Mouse (Mus musculus) limb, embryonic 14.5 days (tissue): ENCODE data around the gene Vsir. TPM values are rescaled to one million over a fixed set of nuclear protein-coding genes. Genes with fewer than 3 reads are reported as not detected.

Experiments used
- ATAC-seq: fragments of 200-750 bp; cut with Nextera tagmentation; 2 replicates; pipeline ENCODE4 v1.8.0; 2017; ENCODE audit warnings: low read depth, moderate number of reproducible peaks, moderate TSS enrichment; ENCODE audit not compliant: low FRiP score
- DNase-seq: peaks from one replicate; pipeline ENCODE4 v3.0.0-alpha.2; 2015; ENCODE audit warnings: low spot score
- H3K27ac ChIP-seq: fragments of 300-500 bp; sonication (generic); replicated peaks from 2 replicates; pipeline ENCODE4 v1.5.1; 2014; ENCODE audit warnings: low read depth, mild to moderate bottlenecking, low read length, moderate library complexity, mixed read lengths
- H3K27me3 ChIP-seq: fragments of 300-500 bp; sonication (generic); 2 replicates; pipeline ENCODE4 v1.6.1; 2014; ENCODE audit warnings: low read length, mixed read lengths; ENCODE audit not compliant: control insufficient read depth, insufficient read depth
- H3K36me3 ChIP-seq: fragments of 300-500 bp; sonication (generic); 2 replicates; pipeline ENCODE4 v1.6.1; 2014; ENCODE audit warnings: mild to moderate bottlenecking, low read length, moderate library complexity, mixed read lengths; ENCODE audit not compliant: control insufficient read depth, insufficient read depth
- H3K4me1 ChIP-seq: fragments of 300-500 bp; sonication (generic); 2 replicates; pipeline ENCODE4 v1.6.1; 2014; ENCODE audit warnings: antibody characterized with exemption, low read length, mixed read lengths; ENCODE audit not compliant: control insufficient read depth, insufficient read depth
- H3K4me2 ChIP-seq: fragments of 300-500 bp; sonication (generic); replicated peaks from 2 replicates; pipeline ENCODE4 v1.6.1; 2014; ENCODE audit warnings: low read depth, mild to moderate bottlenecking, low read length, moderate library complexity; ENCODE audit not compliant: severe bottlenecking
- H3K4me3 ChIP-seq: fragments of 300-500 bp; sonication (generic); replicated peaks from 2 replicates; pipeline ENCODE4 v1.5.1; 2014; ENCODE audit warnings: low read length
- H3K9ac ChIP-seq: fragments of 300-500 bp; sonication (generic); 2 replicates; pipeline ENCODE4 v1.6.1; 2014; ENCODE audit warnings: mild to moderate bottlenecking, low read depth, low read length, moderate library complexity; ENCODE audit not compliant: severe bottlenecking
- H3K9me3 ChIP-seq: fragments of 300-500 bp; sonication (generic); 2 replicates; pipeline ENCODE4 v1.6.1; 2016; ENCODE audit warnings: low read length; ENCODE audit not compliant: control insufficient read depth
- POLR2A ChIP-seq: fragments of 200-500 bp; IDR thresholded peaks from 2 replicates; pipeline ENCODE4 v1.8.0; 2012; ENCODE audit warnings: inconsistent platforms, mild to moderate bottlenecking, moderate library complexity, borderline replicate concordance; ENCODE audit not compliant: insufficient read depth, insufficient read length; ENCODE audit errors: extremely low read depth
- WGBS: fragments of 180-500 bp; shearing (Covaris S2); extraction: QIAGEN DNeasy Blood & Tissue Kit; methylation state at CpG from one replicate; pipeline ENCODE4 v1.1.7; 2014; 5-methylcytosine and 5-hydroxymethylcytosine counted together
- polyA plus RNA-seq, 2 experiments: library from polyadenylated mRNA; depleted of rRNA in 1 of 2; stranded (reverse) in 1 of 2; unstranded in 1 of 2; fragments of >200 nt; fragmentation: Nextera tagmentation in 1 of 2; extraction: Ambion mirVana in 1 of 2; gene quantifications; 2 replicates each; pipeline versions ENCODE4 v1.2.1 to v1.2.3; 2012 to 2014

The Vsir gene
- polyA plus RNA-seq (2012; rRNA removed) (9.4 and 11.5 TPM in 2 replicates), polyA plus RNA-seq (2014; fragmentation: Nextera tagmentation; extraction: Ambion mirVana) (4.0 and 5.0 TPM in 2 replicates)

- H3K9ac ChIP-seq = peak within 1 kb of the TSS; percentile 52
- peak within 1 kb of the TSS; percentile 46 for H3K4me2 ChIP-seq
- peak; percentile 67 for DNase-seq
- H3K27me3 ChIP-seq = no peaks in the 10 kb centered on the region
- H3K27ac ChIP-seq = no peak within 1 kb of the TSS
- ATAC-seq = no peak
- no peaks in the 10 kb centered on the region for H3K36me3 ChIP-seq
- whole genome bisulfite sequencing = 4% methylated on average over 37 of the region's 37 CpGs
- peaks cover 39% of the 10 kb centered on the region for H3K4me1 ChIP-seq
- no peak for TF ChIP-seq POLR2A
- no peaks in the 10 kb centered on the region for H3K9me3 ChIP-seq
- H3K4me3 ChIP-seq = peak within 1 kb of the TSS; percentile 29
Measured at GRCm38 (mm10) chr10:60346701-60347405, at the start of gene Vsir. Vsir (plus strand) TSS chr10:60346851.

GRCm38 (mm10) chr10:60299636-60300035 lies 47.0 kb upstream of the Vsir start:
- WGBS = 92% methylated on average over 12 of the region's 12 CpGs
- ATAC-seq = no peak
- no peak for TF ChIP-seq POLR2A
- H3K36me3 ChIP-seq = peaks cover 82% of the 10 kb centered on the region
- H3K4me2 ChIP-seq = no peak overlapping the region
- no peak overlapping the region for H3K27ac ChIP-seq
- H3K27me3 ChIP-seq = no peaks in the 10 kb centered on the region
- no peak overlapping the region for H3K9ac ChIP-seq
- H3K4me3 ChIP-seq = no peak overlapping the region
- DNase-seq = no peak
- H3K4me1 ChIP-seq = no peaks in the 10 kb centered on the region
- no peaks in the 10 kb centered on the region for H3K9me3 ChIP-seq

DNA sequence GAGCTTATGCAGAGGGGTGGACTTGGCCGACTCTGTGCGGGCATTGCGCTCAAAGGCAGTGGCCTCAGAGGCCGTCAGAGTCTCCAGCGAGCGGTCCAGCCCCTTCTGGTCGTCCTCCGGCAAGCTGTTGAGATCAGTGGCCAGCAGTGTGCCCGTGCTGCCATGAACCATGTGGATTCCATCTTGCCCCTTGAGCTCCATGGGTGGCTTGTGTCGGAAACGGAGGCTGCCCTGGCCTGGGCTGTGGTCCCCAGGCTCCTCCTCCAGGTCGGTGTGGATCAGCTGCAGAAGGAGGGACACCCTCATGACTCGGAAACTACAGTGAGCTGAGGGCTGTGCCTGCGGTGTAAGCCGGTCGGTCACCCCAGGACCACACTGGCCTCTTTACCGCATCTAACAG lies 43.2 kb upstream of the Vsir start:
- WGBS = 93% methylated on average over 15 of the region's 17 CpGs

GRCm38 (mm10) chr10:60304854-60305628 lies 41.6 kb upstream of the Vsir start:
- no peak overlapping the region for H3K9ac ChIP-seq
- no peak overlapping the region for H3K4me3 ChIP-seq
- no peaks in the 10 kb centered on the region for H3K27me3 ChIP-seq
- no peak for TF ChIP-seq POLR2A
- ATAC-seq = peak; percentile 79
- peak; percentile 89 for DNase-seq
- 62% methylated on average over 15 of the region's 15 CpGs for WGBS
- peaks cover 34% of the 10 kb centered on the region for H3K36me3 ChIP-seq
- no peaks in the 10 kb centered on the region for H3K9me3 ChIP-seq
- H3K27ac ChIP-seq = no peak overlapping the region
- H3K4me1 ChIP-seq = no peaks in the 10 kb centered on the region
- H3K4me2 ChIP-seq = no peak overlapping the region

More for the DNA sequence above, 43.2 kb upstream of the Vsir start:
- DNase-seq = no peak
- no peaks in the 10 kb centered on the region for H3K27me3 ChIP-seq
- H3K36me3 ChIP-seq = peaks cover 51% of the 10 kb centered on the region
- no peaks in the 10 kb centered on the region for H3K4me1 ChIP-seq
- ATAC-seq = no peak
- H3K4me2 ChIP-seq = no peak overlapping the region
- H3K9me3 ChIP-seq = no peaks in the 10 kb centered on the region
- no peak overlapping the region for H3K27ac ChIP-seq
- TF ChIP-seq POLR2A = no peak
- no peak overlapping the region for H3K4me3 ChIP-seq
- H3K9ac ChIP-seq = no peak overlapping the region

DNA sequence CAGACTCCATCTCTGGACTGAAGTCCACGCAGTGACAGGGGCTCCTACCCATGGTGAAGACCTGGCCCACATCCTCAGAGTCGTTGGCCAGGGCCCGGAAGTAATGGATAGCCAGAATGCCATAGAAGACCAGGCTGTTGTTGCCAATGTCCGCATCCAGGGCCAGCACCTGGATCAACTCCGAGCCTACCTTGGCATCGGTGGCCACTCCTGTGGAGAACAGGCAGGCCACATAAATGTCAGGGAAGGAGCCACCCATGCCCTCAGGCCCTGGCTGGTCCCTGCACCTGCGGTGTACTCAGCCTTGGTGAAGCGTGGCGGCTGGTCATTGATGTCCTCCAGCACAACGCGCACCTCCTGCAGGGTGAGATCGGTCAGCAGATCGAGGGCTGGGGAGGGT lies 36.0 kb upstream of the Vsir start:
- Histone ChIP-seq H3K27ac (no peak overlapping the region), H3K9me3 (no peaks in the 10 kb centered on the region), H3K27me3 (no peaks in the 10 kb centered on the region), H3K36me3 (no peaks in the 10 kb centered on the region), H3K9ac (no peak overlapping the region), H3K4me3 (no peak overlapping the region), H3K4me2 (no peak overlapping the region), H3K4me1 (no peaks in the 10 kb centered on the region)
- DNase-seq (no peak), ATAC-seq (no peak)
- WGBS = 87% methylated on average over 13 of the region's 13 CpGs
- no peak for TF ChIP-seq POLR2A
